Mouse (Mus musculus): ENCODE data around the gene Taf8.

Taf8 gene

DNA sequence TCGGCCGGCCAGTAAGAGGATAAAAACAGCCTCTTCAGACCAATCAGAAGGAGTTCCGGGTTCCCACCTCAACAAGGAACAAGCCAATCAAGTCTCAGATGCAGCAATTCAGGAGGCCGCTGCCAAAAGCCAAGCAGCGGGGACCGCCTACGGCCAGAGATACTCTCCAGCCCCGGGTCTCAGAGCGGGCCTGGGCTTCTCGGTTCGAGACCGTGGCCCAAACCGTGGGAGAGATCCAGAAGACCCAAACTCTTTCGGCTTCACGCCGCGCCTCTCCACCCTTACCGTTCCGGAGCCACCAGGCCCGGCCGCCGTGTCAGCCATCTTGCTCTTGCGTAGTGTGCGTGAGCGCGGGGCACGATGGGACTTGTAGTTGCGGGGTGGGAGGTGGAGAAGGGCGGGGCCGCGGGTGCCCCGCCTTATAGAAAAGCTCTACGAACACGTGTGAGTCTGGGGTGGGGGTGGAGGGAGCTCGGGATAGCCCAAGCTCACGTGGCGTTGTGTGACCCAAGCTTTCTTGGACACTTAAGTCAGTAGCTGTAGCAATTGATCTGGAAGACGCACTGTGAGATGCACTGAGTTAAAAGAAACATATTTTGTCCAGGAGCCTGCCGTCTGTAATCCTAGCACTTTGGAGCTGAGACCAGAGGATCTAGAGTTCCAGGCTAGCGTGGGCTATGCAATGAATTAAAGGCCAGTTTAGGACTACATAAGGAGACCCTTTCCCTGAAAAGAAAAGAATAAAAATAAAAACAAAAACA is at the start of gene Taf8:
Gene Taf8 (minus strand): TSS at position 347 of the 761 bp plus-strand sequence.
- peak; percentile 95 for DNase-seq

DNA sequence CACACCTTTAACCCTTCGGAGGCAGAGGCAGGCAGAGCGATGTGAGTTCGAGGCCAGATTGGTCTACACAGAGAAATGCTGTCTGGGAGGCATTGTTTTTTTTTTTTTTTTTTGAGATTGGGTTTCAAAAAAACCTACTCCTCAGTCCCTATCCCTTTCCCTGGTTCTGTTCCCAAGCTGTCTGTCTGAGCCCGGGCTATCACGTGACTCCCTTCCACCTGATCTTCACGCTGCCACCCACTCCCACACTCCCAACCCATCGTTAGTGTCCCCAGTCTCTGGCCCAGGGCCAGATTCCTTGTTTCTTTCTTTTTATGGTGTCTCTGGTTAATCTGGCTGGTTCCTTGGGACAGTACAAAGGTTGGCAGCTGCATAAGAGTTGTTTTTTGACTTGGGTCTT is 49.0 kb upstream of the Taf8 start:
- no peak for DNase-seq

DNA sequence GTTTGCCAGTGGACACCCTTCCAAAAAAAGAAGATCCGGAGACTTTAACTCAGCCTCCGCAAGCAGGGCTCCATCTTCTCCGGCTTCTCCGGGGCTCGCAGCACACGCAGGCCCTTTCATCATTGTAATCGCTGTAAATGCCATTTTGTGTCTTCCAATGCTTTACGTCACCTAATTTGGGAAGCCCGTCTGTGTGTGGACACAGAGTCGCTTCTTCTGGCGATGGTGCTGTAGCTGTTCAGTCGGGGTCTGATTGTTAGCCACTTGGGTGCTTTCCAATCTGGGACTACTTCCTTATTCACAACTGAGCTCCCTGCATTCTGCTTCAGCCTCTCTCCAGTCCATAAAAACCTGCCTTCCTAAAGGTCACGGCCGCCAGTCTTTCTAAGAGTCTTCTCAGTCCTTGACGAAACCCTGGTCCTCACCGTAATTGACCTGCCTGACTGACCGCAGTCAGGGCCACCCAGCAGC is 43.8 kb upstream of the Taf8 start:
- peak; percentile 14 for DNase-seq

DNA sequence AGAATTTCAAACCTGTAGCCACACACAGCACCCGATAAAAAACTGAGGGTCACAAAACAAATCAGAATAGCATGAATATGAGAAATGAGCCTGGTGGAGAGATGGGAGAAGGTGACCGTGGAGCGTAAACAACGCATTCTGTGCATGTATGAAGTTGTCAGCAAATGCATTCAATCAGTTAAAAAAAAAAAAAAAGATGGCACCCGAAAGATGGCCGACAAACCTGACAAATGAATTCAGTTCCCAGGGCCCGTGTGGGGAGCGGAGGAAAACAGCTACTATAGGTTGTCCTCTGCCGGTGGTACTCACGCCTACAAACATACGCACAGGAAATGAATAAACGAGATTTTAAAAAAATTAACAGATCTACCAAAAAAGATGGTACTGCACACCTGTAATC is 43.1 kb upstream of the Taf8 start:
- DNase-seq: no peak

DNA sequence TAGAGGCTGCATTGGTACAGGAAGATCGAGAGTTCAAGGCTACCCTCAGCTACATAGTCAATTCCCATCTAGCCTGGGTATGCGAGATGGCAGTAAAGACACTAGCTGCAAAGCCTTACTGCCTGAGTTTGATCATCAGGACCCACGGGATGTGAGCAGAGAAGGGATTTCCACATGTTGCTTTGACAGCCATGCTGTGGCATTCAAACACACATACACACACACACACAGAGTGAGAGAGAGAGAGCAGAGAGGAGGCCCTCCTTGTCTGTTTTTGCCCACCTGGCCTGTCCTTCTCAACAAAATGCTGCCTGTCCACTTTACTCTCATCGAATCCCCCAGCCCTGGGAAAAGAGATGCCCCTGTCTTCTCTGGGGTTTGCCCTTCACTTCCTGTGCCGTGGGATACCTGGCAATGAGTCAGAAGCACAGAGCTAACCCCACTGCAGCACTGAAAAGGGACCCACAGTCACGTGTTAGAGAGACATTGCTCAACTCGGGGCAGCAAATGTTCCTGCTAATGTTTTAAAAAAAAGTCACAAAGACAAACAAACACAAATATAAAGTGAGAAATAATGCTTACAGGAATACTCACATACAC is 41.1 kb upstream of the Taf8 start:
- DNase-seq: no peak

DNA sequence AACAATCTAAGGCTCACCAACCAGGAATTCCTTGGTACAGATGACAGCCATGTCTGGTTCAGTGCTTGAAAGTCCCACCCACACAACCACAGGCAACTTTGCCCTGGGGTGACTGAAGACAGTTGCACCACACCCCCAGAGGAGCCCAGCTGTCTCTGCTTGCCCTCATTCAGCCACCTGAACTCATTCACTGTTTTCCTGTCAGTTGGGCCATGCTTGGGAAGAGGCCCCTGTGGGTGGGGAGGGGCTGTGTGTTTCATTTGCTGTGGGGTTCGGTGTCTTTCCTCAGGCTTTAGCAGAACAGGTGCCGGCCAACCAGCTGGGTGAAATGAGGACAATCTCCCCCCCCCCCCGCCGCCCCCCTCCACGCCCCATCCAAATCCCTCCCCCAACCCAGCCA is 40.0 kb upstream of the Taf8 start:
- no peak for DNase-seq

DNA sequence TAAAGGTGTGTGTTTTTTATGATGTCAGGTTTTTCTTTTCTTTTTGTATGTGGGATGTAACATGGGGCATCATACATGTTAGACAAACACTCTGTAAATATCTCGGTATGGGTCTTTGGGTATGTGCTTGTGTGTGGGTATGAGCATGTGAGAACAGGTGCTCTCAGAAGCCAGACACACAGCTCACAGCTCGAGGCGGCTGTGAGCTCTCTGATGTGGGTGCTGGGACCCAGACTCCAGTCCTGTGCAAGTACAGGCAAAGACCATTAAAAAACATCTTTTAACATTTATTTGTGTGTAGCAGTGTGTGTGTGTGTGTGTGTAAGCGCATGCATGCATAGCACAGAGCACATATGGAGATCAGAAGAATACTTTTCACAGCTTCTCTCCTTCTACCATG is 37.0 kb upstream of the Taf8 start:
- no peak for DNase-seq

DNA sequence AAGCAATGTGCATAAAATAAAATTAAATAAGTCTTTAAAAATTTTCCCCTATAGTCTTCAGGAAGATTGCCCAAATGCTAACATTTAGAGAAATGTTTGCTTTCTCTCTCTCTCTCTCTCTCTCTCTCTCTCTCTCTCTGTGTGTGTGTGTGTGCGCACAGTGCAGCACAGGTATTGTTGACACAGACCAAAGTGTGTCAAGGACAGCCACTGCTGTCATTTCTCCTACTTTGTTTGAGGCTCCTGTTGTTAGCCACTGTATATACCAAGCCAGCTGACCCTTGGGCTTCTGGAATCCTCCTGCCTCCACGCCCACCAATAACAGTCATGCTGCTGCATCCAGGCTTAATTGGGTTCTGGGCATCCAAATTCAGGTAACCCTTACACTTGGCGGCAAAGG is 36.0 kb upstream of the Taf8 start:
- DNase-seq: no peak

DNA sequence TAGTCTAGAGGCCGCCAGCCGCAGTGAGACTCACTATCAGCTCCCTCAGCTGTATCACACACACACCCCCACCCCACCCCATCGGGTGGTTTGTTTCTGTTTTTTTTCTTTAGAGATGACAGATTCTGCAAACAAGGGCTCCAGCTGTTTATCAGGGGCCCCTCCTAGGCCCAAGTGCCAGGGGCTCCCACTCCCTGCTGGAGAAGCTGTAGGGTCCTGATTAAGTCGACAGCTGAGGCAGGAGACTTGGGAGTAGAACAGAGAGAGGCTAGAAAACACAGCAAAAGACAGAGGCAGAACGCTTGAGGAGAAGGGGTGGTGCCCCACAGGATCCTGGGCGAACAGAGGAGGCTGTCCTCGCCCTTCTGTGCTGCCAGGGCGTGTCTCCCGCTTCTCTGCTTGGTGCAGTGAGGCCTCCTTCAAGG is 33.7 kb upstream of the Taf8 start:
- DNase-seq: no peak

DNA sequence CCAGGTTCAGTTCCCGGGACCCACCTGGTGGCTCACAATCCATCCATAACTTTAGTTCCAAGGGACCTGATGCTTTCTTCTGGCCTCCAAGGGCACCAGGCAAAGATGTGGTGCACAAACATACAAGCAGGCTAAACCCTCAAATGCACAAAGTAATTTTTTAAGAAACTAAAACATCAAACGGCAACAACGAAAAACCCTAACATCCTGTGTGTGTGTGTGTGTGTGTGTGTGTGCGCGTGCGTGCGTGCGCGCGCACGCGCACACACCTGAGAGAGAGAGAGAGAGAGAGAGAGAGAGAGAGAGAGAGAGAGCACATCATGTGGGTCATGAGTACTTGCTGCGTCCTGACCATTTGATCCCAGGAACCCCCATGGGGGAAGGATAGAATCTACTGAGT is 31.6 kb upstream of the Taf8 start:
- DNase-seq: no peak

DNA sequence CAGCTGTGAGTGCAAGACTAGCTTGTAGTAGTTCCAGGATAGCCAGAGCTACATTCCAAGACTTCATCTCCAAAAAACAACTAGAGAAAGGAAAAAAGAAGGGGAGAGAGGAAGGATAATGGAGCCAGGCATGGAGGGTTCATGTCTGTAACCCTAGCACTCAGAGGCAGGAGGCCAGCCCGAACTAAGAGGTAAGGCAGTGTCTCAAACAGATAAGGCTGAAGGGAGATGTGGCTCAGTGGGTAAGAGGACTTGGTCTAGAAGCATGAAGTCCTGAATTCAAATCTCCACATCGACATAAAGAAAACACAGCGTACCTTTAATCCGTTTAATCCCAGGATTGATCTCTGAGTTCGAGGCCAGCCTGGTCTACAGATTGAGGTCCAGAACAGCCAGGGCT is 30.3 kb upstream of the Taf8 start:
- no peak for DNase-seq

DNA sequence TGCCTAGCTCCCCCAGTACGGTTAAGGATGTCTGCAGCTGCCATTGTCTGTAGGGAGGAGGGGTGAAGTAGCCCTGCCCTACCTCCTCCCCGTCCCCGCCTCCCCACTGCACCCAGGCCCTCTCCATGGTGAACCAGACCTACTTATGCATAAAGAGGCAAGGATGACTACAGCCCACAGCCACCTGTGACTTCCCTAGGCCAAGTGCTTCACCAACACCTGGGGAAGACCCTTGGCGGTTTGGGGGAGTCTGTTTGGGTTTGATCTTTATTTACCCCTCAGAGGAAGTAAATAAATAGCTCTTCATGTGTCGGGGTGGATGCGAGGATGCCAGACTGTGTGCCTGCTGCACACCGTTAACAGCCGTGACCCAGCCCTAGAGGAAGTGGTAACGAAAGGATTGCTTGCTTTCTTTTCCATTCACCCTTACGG is 29.3 kb upstream of the Taf8 start:
- DNase-seq: no peak

DNA sequence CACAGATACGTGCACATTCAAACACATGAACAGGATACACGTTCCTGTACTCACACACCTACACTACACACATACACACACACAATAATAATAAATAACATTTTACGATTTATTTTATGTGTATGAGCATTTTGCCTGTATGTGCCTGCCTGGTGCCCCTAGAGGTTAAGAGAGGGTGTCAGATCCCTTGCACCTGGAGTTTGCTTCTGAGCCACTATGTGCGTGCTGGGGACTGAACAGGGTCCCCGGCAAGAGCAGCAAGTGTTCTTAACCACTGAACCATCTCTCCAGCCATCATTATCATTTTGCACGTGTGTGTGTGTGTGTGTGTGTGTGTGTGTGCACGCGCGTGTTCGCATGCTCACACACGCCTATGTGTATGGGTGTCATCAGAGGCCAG is 27.5 kb upstream of the Taf8 start:
- DNase-seq: no peak

DNA sequence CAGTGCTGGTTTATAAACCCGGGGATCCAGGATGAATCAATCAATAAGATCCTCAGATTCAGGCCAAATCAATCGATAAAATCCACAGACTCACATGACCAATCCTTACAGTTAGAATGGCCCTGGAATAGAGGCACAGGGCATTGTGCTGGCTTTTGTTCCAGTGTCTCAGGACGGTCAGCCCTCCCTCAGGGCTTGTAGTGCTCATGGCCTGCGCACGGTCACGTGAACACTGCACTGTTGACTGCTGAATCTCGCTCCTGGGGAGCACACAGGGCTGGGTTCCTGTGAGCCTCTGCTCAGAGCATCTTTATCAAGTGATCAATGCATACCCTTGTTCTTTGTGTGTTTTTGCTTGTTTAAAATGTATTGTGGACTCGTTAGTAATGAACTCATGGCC is 26.8 kb upstream of the Taf8 start:
- no peak for DNase-seq

DNA sequence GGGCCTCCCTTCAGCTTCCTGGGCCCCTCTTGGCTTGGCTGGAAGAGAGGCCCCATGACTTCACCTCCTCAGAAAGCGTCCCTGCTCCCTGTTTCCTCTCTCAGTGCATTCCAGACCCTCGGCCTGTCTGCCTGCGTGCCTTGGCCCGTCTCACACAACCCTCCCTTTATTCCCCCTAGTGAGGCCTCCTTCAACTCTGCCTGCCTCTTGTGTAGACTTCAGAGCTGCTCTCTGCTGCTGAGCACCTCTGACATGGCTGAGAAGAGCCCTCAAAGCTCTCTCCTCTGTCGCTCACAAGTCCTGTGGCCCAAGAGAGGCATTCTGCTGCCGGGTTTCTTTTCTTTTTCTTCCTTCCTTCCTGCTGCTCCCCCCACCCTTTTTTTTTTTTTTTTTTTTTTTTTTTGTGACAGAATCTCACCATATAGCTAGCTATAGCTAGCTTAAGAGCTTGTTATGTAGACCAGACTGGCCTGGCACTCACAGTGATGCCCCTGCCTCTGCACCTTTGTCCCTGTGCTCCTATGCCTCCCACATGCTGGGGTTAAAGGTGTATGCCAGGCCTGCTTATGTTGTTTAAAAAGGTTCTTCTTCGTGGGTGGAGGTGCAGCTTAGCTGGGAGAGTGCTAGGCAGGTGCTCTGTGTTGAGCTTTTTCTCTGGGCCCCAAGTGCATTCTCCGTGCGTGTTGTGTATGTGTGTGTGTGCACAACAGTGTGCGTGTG is 25.6 kb upstream of the Taf8 start:
- DNase-seq: no peak

DNA sequence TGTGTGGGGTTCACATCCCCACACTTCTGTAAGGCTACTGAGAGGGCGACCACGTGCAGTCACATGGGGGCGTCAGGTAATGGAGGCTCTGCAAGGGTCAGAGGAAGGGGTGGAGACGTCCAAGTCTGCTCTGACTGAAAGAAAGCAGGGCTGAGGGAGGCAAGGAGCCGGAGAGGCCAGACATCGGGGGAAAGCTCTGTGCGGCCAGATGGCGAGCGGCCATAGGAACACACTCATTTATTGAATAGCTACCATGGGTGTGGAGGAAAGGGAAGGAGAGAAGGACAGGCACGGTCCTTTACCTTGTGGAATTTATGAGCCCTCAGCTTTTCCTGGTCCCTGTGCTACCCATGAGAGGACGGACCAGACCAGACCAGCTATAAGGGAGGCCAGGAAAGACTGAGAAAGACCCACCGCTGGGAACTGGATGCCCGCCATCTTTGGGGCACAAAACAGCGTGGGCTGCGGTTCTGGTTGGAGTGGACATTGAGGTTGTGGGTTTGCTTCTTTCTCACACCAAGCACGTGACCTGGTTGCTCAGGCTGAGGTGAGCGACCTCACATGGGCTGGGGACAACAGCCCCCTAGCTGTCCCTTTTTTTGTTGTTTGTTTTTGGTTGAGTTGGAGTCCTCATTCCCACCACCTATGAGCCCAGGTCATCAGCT is 24.9 kb upstream of the Taf8 start:
- DNase-seq: no peak

DNA sequence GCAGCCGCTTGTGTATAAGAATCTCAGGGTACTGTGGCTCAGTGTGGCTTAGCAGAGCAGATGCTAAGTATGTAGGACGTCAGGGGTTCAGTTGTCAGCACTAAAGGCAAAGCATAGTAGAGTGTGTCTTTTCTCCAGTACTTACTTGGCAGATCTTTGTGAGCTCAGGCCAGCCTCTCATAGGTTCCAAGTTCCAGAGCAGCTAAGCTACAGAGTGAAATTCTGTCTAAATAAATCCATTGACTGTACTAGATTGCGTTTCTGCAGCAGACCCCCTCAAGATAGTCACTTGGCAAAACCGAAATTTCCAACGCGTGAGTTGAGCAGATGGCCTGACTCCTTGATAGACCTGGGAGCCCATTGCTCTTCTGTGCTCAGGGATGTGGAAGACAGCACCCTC is 22.9 kb upstream of the Taf8 start:
- no peak for DNase-seq

DNA sequence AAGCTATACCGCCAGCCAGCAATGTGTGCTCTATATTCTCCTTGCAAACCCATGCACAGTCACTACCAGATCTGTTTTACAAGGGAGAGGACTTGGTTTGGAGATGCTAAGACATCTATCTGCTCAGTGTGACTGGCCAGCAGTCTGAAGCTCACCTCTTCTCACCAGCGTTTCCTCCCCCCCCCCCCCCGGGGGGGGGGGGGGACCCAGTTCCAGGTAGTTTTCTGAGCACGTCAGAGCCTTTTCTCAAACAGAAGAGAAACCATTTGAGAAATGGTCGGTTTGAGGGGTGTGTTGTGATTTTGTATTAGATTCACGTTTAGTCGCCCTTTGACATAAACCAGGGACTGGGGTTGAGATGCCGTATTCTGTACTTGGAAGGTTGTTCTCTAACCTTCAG is 22.0 kb upstream of the Taf8 start:
- DNase-seq: no peak

DNA sequence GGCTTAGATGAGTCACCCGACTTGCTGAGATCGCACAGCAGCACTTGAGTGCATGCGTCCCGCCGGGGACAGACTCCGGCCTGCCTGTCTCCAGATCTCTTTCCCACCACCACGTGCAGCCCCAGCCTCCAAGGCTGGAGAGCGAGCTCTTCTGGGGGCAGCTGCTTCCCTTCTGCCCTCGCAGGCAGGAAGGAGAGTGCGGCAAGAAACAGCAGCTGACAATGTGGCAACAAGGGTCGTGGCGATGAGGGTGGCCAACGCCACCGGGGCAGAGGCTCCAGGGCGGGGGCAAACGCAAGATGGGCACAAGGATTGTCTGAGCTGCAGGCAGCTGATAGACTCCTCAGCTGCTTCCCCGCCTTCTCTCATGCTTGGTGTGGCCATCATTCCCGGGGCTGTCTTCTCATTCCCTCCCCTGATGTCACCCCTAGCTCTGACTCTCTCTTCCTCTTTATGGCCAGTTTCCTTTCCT is 21.2 kb upstream of the Taf8 start:
- DNase-seq: no peak

DNA sequence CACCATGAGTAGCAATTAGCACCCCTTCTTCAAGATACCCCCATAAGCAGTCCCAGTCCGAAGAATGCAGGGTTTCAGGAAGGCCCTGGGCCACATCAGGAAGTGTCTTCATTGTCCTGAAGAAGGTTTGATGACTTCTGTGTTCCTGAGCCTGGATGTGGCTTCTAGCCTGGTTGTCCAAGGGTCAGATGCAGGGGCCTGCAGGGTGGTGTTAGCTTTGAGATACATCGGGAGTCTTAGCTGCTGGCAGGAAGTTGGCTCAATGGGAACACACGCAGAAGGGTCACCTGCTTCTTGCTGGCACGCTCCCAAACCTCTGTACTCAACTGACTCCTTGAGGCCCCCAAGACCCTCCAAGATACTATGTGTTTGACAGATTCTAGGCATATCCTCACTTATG is 20.4 kb upstream of the Taf8 start:
- DNase-seq: no peak

DNA sequence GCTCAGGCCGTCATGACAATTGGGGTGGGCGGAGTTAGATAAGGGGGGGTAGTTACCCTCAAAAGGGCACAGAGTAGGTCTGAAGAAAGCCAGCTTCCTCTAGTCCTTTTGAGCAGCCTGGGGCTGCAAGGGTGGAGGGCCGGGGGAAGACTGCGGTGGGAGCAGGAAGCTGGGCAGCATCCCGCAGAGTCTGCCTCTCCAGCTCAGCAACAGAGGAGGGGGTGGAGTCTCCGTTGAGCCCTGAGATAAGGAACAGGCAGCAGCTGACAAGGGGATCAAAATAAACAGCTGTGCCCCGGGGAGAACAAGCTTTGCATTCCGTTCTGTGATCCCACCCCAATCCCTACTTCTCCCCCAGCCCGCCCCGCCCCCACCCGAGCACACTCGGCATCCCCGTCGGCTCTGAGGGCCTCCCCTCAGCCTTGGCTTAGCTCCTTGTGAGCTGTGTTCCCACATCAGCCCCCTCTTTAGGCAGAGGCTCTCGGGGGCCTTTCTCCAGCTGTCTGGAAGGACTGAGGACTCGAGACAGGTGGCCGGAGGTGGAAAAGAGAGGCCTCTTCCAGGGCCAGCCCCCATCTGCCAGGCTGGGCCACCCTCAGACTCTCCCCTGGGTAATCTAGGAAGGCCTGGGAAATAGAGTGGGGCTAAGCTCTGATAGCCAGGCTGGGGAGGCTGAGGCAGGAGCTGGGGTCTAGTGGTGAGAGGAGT is 19.6 kb upstream of the Taf8 start:
- DNase-seq: peak; percentile 39

DNA sequence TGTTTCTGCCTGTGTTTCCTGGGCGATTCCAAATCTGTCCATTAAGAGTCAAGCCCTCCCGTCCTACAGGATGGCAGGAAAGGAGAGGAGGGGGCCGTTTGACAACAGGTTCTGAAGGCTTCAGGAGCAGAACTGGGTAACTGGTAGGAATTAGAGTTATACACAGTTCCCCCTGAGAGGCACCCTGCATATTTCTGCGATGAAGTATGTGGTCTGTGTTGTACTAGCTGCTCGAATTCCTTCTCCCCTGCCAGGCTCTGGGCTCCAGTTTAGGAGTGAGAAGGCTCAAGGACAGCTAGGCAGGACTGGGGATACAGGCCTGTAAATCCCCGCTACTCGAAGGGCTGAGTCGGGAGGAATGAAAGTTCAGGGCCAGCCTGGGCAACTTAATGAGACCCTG is 16.1 kb upstream of the Taf8 start:
- no peak for DNase-seq

DNA sequence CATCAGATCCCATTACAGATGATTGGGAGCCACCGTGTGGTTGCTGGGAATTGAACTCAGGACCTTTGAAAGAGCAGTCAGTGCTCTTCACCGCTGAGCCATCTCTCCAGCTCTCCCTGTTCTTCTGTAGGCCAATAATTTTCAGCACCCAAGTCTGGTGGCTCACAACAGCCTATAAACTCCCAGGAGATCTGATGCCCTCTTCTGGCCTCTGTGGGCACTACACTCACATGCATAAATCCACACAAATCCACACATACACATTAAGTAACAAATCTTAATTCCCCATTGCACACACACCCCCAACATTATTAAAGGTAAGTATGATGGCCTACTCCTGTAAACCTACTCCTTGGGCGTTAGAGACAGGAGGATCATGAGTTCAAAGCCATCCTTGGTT is 14.1 kb upstream of the Taf8 start:
- DNase-seq: no peak
